Mouse (Mus musculus) G1E (cell line): ENCODE measurements around the gene Atp13a4.

ENCODE experiments used
- CTCF ChIP-seq: IDR thresholded peaks from 2 replicates; pipeline ENCODE4 v1.5.1; 2012; ENCODE audit warnings: low read depth, low read length, inconsistent platforms, mixed read lengths
- GATA1 ChIP-seq: IDR thresholded peaks from 2 replicates; pipeline ENCODE4 v1.6.1; 2012; ENCODE audit warnings: borderline replicate concordance, low read length, inconsistent platforms, mixed read lengths

GRCm38 (mm10) chr16:29535866-29536265 lies 8.8 kb downstream of the Atp13a4 start:
- TF ChIP-seq CTCF (no peak), GATA1 (no peak)
